Mouse (Mus musculus) testis, adult 2 months (tissue): ENCODE results near the gene Slc7a15.

Experiments
- CTCF ChIP-seq: fragments of 200-500 bp; IDR thresholded peaks from 2 replicates; pipeline ENCODE4 v1.5.1; 2012; ENCODE audit warnings: low read depth, mild to moderate bottlenecking, inconsistent platforms, low read length, moderate library complexity; ENCODE audit not compliant: control insufficient read depth, insufficient read depth, insufficient replicate concordance
- POLR2A ChIP-seq: fragments of 200-500 bp; IDR thresholded peaks from 2 replicates; pipeline ENCODE4 v1.6.1; 2012; ENCODE audit warnings: low read depth, mild to moderate bottlenecking, inconsistent platforms, low read length, moderate library complexity; ENCODE audit not compliant: control insufficient read depth

DNA sequence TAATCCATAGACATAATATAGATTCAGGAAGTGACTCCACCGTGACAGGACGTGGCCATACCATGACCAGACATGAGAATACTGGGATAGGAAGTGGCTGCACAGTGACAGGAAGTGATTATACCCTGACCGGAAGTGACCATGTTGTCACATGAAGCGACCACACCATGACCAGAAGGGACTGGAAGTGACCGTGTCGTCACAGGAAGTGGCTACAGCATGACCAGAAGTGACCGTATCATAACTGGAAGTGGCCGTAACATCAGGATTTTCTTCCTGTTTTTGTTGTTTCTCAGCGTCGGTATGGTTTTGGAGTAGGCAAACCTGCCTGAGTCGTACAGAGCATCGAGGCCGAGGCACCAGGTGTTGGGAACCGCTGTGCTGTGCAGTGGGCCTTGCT lies 38.1 kb upstream of the Slc7a15 start:
- no peak for TF ChIP-seq POLR2A
- no peak for TF ChIP-seq CTCF
